Mouse (Mus musculus): Measurements from ENCODE around the gene Usp39.
A peak's percentile ranks its signal among the peaks of the same experiment; 100 is the strongest.

Usp39 gene

GRCm38 (mm10) chr6:72352636-72353405, 7.8 kb upstream of the Usp39 start:
- DNase-seq (ENCODE audit: low spot score) = no peak

DNA sequence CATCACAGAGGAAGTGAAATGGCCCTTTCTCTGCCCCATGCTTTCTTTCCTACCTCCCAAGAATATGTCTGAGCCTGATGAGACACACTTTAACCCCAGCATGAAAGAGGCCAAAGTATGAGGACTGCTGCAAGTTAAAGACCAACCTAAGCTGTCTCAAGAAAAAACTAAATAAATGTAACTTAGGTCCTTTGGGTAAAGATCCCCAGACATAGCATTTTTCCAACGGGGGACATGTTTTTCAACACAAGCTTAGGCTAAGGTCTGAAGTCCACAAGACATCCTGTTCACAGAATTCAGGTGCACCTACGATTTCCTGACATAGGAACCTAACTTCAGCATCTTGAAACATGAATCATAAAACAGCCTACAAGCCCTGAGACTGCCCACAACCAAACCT, 5.2 kb upstream of the Usp39 start:
- DNase-seq (ENCODE audit: low spot score) = no peak

DNA sequence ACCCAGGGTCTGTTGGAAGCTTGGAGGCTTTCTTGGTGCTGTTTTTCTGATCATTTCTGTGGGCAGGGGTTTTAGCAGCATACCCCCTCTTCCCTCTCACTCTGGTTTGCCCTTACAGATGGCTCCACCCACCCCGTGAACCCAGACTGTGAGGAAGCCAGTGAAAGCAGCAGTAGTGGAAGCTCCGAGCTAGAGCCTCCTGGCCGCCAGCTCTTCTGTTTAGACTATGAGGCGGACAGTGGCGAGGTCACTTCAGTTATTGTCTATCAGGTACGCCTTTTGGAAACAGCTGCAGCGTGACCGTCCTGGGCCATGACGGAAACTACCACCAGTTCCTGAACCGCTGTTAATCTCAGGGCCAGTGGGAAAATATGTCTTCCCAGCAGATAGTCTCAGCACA, 3.4 kb upstream of the Usp39 start:
- DNase-seq (ENCODE audit: low spot score) = no peak

GRCm38 (mm10) chr6:72347166-72347941, 2.4 kb upstream of the Usp39 start, which contains the start of gene 0610030E20Rik:
0610030E20Rik (plus strand) TSS chr6:72347317.
- DNase-seq (ENCODE audit: low spot score) = peak; percentile 75

- DNase-seq (ENCODE audit: low spot score) = no peak
Measured at GRCm38 (mm10) chr6:72346261-72346660, 1.3 kb upstream of the Usp39 start.

- DNase-seq (ENCODE audit: low spot score) = no peak
Measured at GRCm38 (mm10) chr6:72345633-72346032, 649 bp upstream of the Usp39 start.

DNA sequence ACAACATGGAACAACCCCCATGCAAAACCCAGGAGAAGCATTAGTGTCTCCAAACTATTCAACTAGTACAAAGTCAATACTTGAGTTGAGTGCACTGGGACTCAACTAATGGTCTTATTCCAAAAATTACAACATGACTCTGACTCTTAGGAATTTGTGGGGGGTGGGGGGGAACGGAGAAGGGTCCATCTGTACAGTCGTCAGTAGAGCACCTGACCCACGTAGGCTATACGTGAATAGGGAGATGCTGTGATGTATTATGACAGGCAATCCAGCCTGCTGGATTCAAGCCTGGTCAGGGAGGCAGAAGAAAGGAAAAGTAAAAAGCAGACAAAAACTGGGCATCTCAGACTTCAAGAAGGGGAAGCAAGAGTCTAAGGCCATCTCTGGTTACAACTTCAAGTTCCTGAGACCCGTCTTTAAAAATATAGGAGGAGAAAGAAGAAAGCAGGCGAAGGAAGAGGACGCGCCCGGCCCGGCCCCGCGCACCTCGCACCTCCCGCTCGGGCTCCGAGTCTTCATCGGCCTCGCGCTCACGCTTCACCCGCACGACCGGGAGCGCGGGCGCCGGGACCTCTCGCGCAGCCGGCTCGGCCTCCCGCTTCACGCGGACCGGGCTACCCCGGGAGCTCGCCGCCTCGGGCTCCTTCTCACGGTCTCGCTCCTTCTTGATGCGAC, 449 bp downstream of the Usp39 start:
- DNase-seq (ENCODE audit: low spot score) = no peak

DNA sequence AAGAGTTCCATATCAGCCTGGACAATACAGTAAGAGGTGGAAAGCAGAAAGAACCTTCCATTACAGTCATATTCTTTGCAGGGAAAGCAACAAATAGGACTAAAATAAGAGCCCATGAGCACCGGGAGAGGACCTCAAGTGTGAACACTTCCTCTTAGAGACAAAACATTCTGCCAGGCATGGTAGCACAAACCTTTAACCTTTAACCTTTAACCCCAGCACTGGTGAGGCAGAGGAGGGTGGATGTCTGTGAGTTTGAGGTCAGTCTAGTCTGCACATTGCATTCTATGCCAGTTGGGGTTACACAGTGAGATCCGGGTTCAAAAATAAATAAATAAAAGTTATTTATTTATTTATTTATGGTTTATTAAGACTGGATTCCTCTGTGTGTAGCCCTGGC, 4.5 kb downstream of the Usp39 start:
- DNase-seq (ENCODE audit: low spot score) = no peak

GRCm38 (mm10) chr6:72333111-72333510, 11.9 kb downstream of the Usp39 start:
- DNase-seq (ENCODE audit: low spot score) = no peak

DNA sequence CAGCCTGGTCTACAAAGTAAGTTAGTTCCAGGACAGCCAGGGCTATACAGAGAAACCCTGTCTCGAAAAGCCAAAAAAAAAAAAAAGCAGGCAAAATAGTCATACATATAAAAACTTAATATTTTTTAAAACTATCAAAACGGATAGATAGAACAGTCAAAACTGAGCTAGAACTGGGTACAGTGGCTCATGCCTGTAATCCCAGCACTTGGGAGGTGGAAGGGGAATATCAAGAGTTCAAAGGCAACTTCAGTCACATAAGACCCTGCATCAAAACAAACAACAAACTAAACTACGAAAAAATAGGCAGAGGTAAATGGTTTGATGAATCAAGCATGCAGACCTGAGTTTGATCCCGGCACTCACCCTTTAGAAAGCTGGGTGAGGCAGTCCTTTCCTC, 14.9 kb downstream of the Usp39 start:
- DNase-seq (ENCODE audit: low spot score) = no peak

DNA sequence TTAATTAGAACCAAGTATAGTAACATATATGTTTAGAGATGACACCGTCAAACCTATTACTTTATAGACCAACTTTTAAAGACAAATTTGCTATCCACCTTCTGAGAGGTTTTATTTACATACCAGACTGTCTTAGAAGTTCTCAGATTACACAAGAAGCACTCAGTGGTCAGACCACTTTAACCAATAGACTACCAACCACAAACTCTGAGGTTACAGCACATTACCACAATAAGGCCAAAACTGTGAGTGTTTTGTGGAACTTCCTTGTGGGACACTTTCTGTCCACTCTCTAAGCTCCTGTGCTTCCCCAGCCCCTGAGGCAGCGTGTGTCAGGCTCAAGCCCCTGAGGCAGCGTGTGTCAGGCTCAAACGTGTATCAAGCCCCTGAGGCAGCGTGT, 16.0 kb downstream of the Usp39 start:
- no peak for DNase-seq (ENCODE audit: low spot score)

DNA sequence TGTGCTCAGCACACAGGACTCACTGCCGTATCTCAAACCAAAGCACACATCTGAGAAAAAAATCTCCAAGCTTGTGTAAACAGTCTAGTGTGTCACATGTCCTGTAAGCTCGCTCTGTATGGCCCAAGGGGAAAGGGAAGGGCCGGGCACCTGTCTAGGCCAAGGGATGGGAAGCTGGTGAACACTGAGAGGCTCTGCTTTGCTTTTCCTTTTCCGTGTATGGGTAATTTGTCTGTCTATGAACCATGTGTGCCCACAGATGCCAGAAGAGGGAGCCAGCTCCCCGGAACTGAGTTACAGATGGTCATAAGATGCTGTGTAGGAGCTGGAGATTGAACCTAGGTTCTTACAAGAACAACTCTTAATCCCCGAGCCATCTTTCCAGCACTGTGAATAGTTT, 18.7 kb downstream of the Usp39 start:
- peak; percentile 28 for DNase-seq (ENCODE audit: low spot score)

DNA sequence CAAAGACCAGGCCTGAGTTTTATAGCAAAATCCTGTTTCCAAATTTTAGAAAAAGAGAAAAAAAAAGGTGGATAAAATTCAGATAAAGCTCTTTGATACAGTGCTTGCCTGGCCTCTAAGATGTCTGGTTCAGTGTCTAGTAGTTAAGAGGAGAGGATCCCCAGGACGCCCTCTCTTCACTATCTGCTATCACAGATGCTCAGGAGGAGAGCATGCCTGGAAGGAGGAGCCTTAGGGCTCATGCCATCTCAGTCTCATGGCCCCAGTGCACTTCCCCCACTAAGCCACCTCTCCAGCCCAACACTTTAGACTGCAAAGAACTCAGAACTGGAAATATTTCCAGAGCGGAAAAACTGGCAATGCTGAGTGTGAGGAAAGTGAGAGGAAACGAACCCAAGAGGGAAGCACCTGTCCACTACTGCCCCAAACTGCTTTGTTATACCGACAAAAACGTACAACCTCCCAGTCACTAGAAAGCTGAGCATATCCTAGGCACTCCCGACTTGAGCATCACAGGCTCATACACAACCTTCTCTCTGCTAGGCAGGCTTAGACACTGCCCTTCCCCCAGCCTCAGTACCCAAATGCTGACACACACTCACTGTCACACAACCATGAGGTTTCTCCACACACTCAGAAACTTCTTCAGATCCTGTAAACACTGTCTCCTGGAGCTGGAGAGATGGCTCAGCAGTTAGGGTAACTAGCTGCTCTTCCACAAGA, 21.0 kb downstream of the Usp39 start:
- DNase-seq (ENCODE audit: low spot score) = no peak

DNA sequence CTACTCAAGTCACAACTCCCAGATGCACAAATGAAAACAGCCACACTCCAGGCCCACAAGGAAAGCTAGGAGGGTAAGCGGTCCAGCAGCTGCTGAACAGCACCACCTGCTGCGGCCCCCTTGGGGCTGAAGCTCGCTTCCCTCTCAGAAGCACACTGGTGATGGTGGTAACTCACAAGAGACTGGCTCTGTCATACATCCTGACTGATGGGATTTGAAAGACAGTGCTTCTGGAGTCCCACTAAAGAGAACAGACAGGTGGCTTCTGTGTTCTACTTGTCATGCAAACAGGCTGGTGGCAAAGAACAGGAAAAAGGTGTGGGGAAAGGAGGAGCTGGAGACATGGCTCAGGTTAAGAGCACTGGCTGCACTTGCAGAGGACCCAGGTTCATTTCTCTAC, 22.0 kb downstream of the Usp39 start:
- no peak for DNase-seq (ENCODE audit: low spot score)

- DNase-seq (ENCODE audit: low spot score) = no peak
Measured at GRCm38 (mm10) chr6:72319019-72319418, 26.0 kb downstream of the Usp39 start.

GRCm38 (mm10) chr6:72318440-72318839, 26.5 kb downstream of the Usp39 start:
- DNase-seq (ENCODE audit: low spot score) = no peak

- no peak for DNase-seq (ENCODE audit: low spot score)
Measured at GRCm38 (mm10) chr6:72316044-72316443, 28.9 kb downstream of the Usp39 start.

- no peak for DNase-seq (ENCODE audit: low spot score)
Measured at GRCm38 (mm10) chr6:72315384-72315783, 29.6 kb downstream of the Usp39 start.

DNA sequence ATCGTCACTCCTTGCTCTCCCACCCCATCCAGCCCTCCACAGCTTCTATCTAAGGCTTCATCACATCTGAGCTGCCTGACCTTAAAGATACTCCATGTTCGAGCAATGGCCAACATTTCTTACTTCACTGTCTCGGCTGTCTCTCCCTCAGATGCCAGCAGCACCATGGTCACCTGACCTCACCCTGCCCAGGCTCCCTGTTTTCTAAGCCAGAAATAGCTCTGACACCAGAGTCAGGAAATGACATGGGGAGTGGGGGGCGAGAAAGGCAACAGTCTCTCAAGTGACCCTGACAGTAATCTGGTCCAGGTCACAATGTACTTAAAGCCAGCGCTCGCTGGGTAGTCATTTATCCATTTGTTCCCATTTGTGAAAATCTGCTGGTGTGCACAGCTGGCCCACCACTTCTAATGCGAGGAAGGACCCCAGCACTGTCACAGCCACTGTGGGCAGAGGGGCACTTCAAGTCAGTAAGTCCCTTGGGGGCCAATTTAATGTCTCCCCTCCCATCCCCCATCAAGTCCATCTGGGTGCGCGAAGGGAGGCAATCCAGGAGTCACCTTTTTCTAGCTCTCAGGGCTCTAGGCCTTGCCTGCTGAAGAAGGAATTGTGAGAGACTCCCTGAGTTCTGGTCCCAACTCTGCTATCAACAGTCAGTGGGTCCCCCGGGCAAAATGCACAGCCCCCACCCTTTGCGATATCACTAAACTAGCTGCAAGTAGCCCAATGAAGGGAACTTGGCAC, 31.7 kb downstream of the Usp39 start:
- DNase-seq (ENCODE audit: low spot score) = no peak

DNA sequence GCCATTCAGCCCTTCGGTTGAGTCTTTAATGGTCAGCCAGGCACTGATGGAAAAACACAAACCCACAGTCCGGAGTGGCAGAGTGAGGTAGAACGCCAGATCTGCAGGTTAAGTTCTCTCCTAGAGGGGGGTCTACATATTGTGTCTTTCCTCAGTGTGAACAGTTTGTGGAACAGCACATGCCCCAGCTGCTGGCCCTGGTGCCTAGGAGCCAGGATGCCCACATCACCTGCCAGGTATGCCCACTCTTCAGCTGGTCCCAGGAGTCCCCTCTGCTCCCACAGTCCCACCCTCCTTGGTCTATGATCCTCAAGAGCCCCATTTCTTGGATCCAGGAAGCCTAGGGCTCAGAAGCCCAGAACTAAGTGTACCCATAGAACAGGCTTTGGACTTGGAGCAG, 32.8 kb downstream of the Usp39 start:
- no peak for DNase-seq (ENCODE audit: low spot score)

DNA sequence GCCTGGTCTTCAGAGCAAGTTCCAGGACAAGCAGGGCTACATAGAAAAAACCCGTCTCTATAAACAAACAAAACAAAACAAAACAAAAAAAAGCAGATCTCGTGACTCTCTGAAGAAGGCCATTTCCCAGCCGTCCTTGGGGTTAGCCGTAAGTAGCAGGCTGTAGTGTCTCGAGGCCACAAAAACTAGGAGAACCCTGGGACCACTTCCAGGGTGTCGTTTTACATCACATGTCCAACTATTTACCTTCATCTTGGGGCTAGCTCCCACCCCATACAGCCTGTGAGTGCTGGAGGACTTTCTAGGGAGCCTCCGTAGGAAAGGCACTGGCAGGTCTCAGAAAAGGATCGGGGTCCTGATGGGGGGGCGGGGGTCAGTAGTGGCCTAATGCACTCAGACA, 41.5 kb downstream of the Usp39 start:
- no peak for DNase-seq (ENCODE audit: low spot score)
